Mouse (Mus musculus) thymus, postnatal 10 days (tissue): ENCODE results near the gene Gm20388.
"Not testable (repeated sequence)": the region's sequence is repeated elsewhere in the genome, so short reads cannot be mapped to it uniquely, and the experiment has no call there.

Source experiments
- DNase-seq, 2 experiments: peaks; one replicate each; pipeline ENCODE4 v3.0.0; 2021; ENCODE audit warnings: low spot score in 2 of 2

Gm20388 gene

GRCm38 (mm10) chr8:120700053-120700452 is 789.4 kb downstream of the Gm20388 start:
- DNase-seq = no peak

GRCm38 (mm10) chr8:120701758-120702465 is 791.3 kb downstream of the Gm20388 start:
- peak; percentile 74 to 75 for DNase-seq

- DNase-seq = no peak
Measured at GRCm38 (mm10) chr8:120704203-120704602, 793.6 kb downstream of the Gm20388 start.

- no peak for DNase-seq
Measured at GRCm38 (mm10) chr8:120705163-120705562, 794.5 kb downstream of the Gm20388 start.

- DNase-seq = no peak
Measured at GRCm38 (mm10) chr8:120706193-120706592, 795.6 kb downstream of the Gm20388 start.

- no peak for DNase-seq
Measured at GRCm38 (mm10) chr8:120709176-120709575, 798.5 kb downstream of the Gm20388 start.

GRCm38 (mm10) chr8:120715200-120715599 is 804.6 kb downstream of the Gm20388 start:
- no peak for DNase-seq

GRCm38 (mm10) chr8:120715996-120716680 is 805.5 kb downstream of the Gm20388 start:
- DNase-seq = no peak

GRCm38 (mm10) chr8:120719586-120720236 is 809.1 kb downstream of the Gm20388 start:
- no peak for DNase-seq

GRCm38 (mm10) chr8:120723025-120723424 is 812.4 kb downstream of the Gm20388 start:
- DNase-seq = no peak

GRCm38 (mm10) chr8:120724096-120724495 is 813.5 kb downstream of the Gm20388 start:
- not testable (repeated sequence) for DNase-seq

- peak; percentile 26 to 44 for DNase-seq
Measured at GRCm38 (mm10) chr8:120724816-120725575, 814.4 kb downstream of the Gm20388 start.

- no peak for DNase-seq
Measured at GRCm38 (mm10) chr8:120725576-120725950, 814.9 kb downstream of the Gm20388 start.

GRCm38 (mm10) chr8:120726051-120726450 is 815.4 kb downstream of the Gm20388 start:
- no peak for DNase-seq

GRCm38 (mm10) chr8:120728488-120729160 is 818.0 kb downstream of the Gm20388 start:
- DNase-seq = no peak

- DNase-seq = no peak
Measured at GRCm38 (mm10) chr8:120731582-120731981, 820.9 kb downstream of the Gm20388 start.

- no peak for DNase-seq
Measured at GRCm38 (mm10) chr8:120732068-120732467, 821.4 kb downstream of the Gm20388 start.

GRCm38 (mm10) chr8:120735770-120736481 is 825.3 kb downstream of the Gm20388 start, which contains the start of gene Irf8:
Gene Irf8 (plus strand): TSS chr8:120736358.
- DNase-seq = peak; percentile 81 to 92

GRCm38 (mm10) chr8:120736486-120736885 is 825.8 kb downstream of the Gm20388 start:
- DNase-seq = no peak

- DNase-seq = no peak
Measured at GRCm38 (mm10) chr8:120737166-120737565, 826.5 kb downstream of the Gm20388 start.

- no peak for DNase-seq
Measured at GRCm38 (mm10) chr8:120738771-120739170, 828.1 kb downstream of the Gm20388 start.
